Mouse (Mus musculus) neutrophil, adult 5-6 weeks (primary cell): ENCODE data around the gene Slc23a4. TPM values are rescaled to one million over a fixed set of nuclear protein-coding genes. Genes with fewer than 3 reads are reported as not detected.

Experiments
- ATAC-seq: fragments of 151-379, 151-347 bp; 2 replicates; pipeline ENCODE4 v1.8.0; 2017; ENCODE audit warnings: mild to moderate bottlenecking, moderate TSS enrichment; ENCODE audit not compliant: insufficient number of reproducible peaks, poor library complexity, low FRiP score, severe bottlenecking; ENCODE audit errors: extremely low read depth
- total RNA-seq: library from RNA; stranded (forward); fragments of 200-1000 nt; gene quantifications from 2 replicates; pipeline ENCODE4 v1.2.3, GENCODE M21; 2017

Gene Slc23a4
- total RNA-seq, 1 experiment from 2014 or later, result 0.23 TPM

- ATAC-seq, result no peak
These were observed 91.9 kb downstream of the Slc23a4 start for GRCm38 (mm10) chr6:34896168-34896780.

- no peak for ATAC-seq
These were observed 92.6 kb downstream of the Slc23a4 start for GRCm38 (mm10) chr6:34895569-34895968.

Other genes with a start within 250 kb of the Slc23a4 start
- gene Agbl3, start 208.0 kb downstream of the Slc23a4 start, total RNA-seq, result 6.1 and 6.9 TPM in 2 replicates
- 24.3 and 26.1 TPM in 2 replicates for gene Tmem140, start 125.3 kb downstream of the Slc23a4 start, total RNA-seq
- 11.5 and 15.1 TPM in 2 replicates for gene Cyren, start 110.3 kb downstream of the Slc23a4 start, total RNA-seq
- 32.7 and 34.8 TPM in 2 replicates for gene Wdr91, start 77.5 kb downstream of the Slc23a4 start, total RNA-seq
- gene Stra8, start 68.2 kb downstream of the Slc23a4 start, total RNA-seq, result not detected in 2 replicates
- gene Cnot4, start 145.3 kb upstream of the Slc23a4 start, total RNA-seq, result 53.3 and 57.0 TPM in 2 replicates
- gene Nup205, start 189.0 kb upstream of the Slc23a4 start, total RNA-seq, result 22.3 and 29.1 TPM in 2 replicates